Mouse (Mus musculus) spleen, adult 2 months (tissue): Measurements from ENCODE around the gene Tgfb3. TPM values are rescaled to one million over a fixed set of nuclear protein-coding genes. Genes with fewer than 3 reads are reported as not detected.

ENCODE experiments used
- DNase-seq, 2 experiments: peaks; one replicate each; pipeline versions ENCODE4 v3.0.0 to v3.0.0-alpha.2; 2012 to 2021; ENCODE audit warnings: low spot score in 2 of 2, low read depth in 1 of 2
- H3K27ac ChIP-seq: fragments of 200-500 bp; 2 replicates; pipeline ENCODE4 v1.5.1; 2012; ENCODE audit warnings: low read length, inconsistent platforms; ENCODE audit not compliant: insufficient read depth
- H3K27me3 ChIP-seq: fragments of 200-500 bp; 2 replicates; pipeline ENCODE4 v1.6.1; 2012; ENCODE audit warnings: mild to moderate bottlenecking, moderate library complexity, low read length, inconsistent platforms; ENCODE audit not compliant: control insufficient read depth, insufficient read depth
- H3K36me3 ChIP-seq: fragments of 200-500 bp; 2 replicates; pipeline ENCODE4 v1.6.1; 2012; ENCODE audit warnings: mild to moderate bottlenecking, low read length, inconsistent platforms; ENCODE audit not compliant: control insufficient read depth, insufficient read depth
- H3K4me1 ChIP-seq: fragments of 200-500 bp; 2 replicates; pipeline ENCODE4 v1.6.1; 2011; ENCODE audit warnings: inconsistent platforms; ENCODE audit not compliant: control insufficient read depth, insufficient read depth, insufficient read length
- H3K4me3 ChIP-seq: fragments of 200-500 bp; 2 replicates; pipeline ENCODE4 v1.5.1; 2011; ENCODE audit warnings: mild to moderate bottlenecking, inconsistent platforms; ENCODE audit not compliant: insufficient read depth, insufficient read length; ENCODE audit errors: extremely low read depth
- CTCF ChIP-seq: fragments of 200-500 bp; IDR thresholded peaks from 2 replicates; pipeline ENCODE4 v1.5.1; 2011; ENCODE audit warnings: mild to moderate bottlenecking, inconsistent platforms; ENCODE audit not compliant: insufficient read depth, insufficient read length, insufficient replicate concordance; ENCODE audit errors: extremely low read depth
- POLR2A ChIP-seq: fragments of 200-500 bp; IDR thresholded peaks from 2 replicates; pipeline ENCODE4 v1.6.1; 2011; ENCODE audit warnings: low read depth, low read length, inconsistent platforms
- WGBS: fragments of 180-500 bp; shearing (Covaris S2); methylation state at CpG from one replicate; pipeline ENCODE4 v1.1.7; 2018; 5-methylcytosine and 5-hydroxymethylcytosine counted together
- polyA plus RNA-seq: library from polyadenylated mRNA; depleted of rRNA; stranded (reverse); fragments of >200 nt; gene quantifications from 2 replicates; pipeline ENCODE4 v1.2.3, GENCODE M21; 2012

Gene Tgfb3
- polyA plus RNA-seq, 1 experiment, result 2.8 TPM

- Histone ChIP-seq H3K4me3 (no peak overlapping the region), H3K27ac (no peak overlapping the region), H3K27me3 (no peaks in the 10 kb centered on the region), H3K4me1 (no peaks in the 10 kb centered on the region), H3K36me3 (no peaks in the 10 kb centered on the region; the same call in 1 of the 2 replicates)
- TF ChIP-seq CTCF (no peak), POLR2A (no peak)
- WGBS, result 87% methylated on average over 9 of the region's 9 CpGs
- DNase-seq, result no peak
Measured at GRCm38 (mm10) chr12:86036368-86037166, 42.3 kb downstream of the Tgfb3 start.

DNA sequence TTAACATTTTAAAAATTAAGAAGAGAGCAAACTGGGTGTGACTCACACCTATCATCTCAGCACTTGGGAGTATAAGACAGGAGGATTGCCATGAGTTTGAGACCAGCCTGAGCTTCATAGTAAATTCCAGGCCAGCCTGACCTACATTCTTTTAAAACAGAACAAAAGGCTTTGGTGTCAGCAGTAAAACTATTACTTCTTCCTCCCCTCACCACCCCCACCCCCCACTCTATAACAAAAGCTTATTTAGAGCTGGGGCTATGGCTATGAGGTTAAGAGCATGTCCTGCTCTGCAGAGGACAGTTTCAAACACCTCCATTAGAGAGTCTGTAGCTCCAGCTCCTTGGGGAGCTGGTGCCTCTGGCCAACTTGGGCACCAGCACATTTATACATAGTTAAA, 43.3 kb downstream of the Tgfb3 start:
- Histone ChIP-seq H3K4me3 (no peak overlapping the region), H3K27me3 (no peaks in the 10 kb centered on the region), H3K4me1 (no peaks in the 10 kb centered on the region), H3K27ac (no peak overlapping the region), H3K36me3 (no peaks in the 10 kb centered on the region; the same call in 1 of the 2 replicates)
- TF ChIP-seq CTCF, result no peak
- no peak for TF ChIP-seq POLR2A
- DNase-seq, result no peak

DNA sequence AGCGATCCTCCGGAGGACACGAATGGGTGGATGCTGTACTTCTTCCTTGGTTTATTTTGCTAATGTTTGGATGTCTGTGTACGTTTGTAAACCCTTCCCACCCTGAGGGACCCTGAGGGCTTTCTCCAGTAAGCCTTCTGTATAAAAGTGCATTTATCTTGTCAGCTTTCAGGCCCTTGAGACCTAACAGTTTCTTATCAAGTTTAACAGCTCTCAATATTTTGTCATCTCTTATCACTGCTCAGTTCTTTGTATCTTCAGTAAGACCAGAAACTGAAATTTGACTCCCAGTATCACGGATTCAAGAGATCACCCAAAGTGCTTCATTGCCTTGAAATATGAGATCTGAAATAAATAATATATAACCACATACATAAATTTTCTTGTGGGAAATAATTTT, 47.9 kb downstream of the Tgfb3 start:
- H3K4me3 ChIP-seq, result no peak overlapping the region
- H3K27ac ChIP-seq, result no peak overlapping the region
- 89% methylated on average over 5 of the region's 5 CpGs for WGBS
- DNase-seq, result no peak
- H3K36me3 ChIP-seq, result no peaks in the 10 kb centered on the region; the same call in 1 of the 2 replicates
- H3K4me1 ChIP-seq, result no peaks in the 10 kb centered on the region
- no peak for TF ChIP-seq CTCF
- no peak for TF ChIP-seq POLR2A
- no peaks in the 10 kb centered on the region for H3K27me3 ChIP-seq

GRCm38 (mm10) chr12:86027747-86028146, 51.1 kb downstream of the Tgfb3 start:
- 94% methylated on average over 1 of the region's 1 CpGs for WGBS
- Histone ChIP-seq H3K27ac (no peak overlapping the region), H3K36me3 (no peaks in the 10 kb centered on the region), H3K27me3 (no peaks in the 10 kb centered on the region), H3K4me3 (no peak overlapping the region), H3K4me1 (no peaks in the 10 kb centered on the region)
- TF ChIP-seq POLR2A (no peak), CTCF (no peak)
- DNase-seq, result no peak

DNA sequence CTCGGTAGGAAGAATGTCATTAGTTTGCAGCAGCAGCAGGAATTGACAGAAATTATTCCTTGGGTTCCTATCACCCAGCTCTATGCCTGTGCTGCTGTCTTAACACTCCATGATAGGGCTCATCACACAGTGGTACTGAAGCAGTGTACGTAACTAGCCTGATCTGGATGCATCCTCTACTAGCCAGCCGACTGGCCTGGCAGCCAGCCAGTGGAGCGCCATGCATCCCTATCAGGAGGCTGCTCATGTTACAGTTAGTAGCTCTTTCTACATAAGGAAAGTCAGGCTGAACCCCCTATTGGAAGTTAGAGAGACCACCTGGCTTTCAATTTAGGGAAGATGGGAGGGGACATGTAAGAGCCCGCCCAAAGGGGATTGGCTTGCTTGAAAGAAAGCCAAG, 51.8 kb downstream of the Tgfb3 start:
- Histone ChIP-seq H3K27me3 (no peaks in the 10 kb centered on the region), H3K4me1 (no peaks in the 10 kb centered on the region), H3K27ac (no peak overlapping the region), H3K36me3 (no peaks in the 10 kb centered on the region), H3K4me3 (no peak overlapping the region)
- 86% methylated on average over 5 of the region's 5 CpGs for WGBS
- TF ChIP-seq CTCF (no peak), POLR2A (no peak)
- DNase-seq, result no peak

DNA sequence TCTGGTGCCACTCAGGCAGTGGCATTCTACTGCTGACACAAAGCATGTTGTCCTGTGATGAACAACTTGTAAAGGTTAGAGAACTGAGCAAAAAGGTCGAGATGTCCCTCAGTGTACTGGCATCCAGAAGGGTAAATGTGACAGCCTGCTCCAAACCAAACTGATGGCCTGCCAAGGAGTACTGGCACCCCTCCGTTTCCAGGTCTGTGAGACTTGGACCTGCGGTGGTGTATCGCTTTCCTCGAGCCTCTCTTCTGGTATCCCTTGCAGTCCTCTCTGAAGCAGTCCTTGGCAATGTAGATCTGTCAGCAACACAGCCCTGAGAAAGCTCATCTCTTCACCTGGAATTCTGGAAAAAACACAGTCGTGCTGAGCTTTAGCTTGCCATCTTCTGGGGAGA, 53.4 kb downstream of the Tgfb3 start:
- DNase-seq, result no peak
- H3K27me3 ChIP-seq, result no peaks in the 10 kb centered on the region

DNA sequence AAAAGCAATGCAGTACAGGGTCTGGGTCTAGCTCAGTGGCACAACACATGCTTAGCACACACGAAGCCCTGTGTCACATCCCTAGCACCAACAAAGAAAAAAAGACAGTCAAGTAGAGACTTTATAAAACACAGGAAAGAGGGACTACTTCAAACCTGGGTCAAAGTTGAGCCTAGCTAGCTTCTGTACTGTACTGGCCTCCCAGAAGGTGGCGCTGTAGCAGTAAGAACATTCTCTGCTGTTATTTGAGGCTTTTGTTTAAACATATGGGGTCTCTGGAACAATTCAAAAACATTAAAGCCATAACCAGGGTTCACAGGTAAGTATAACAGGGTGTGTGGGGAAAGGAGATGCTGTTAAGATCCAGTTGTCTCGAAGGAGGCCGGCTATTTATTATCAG, 54.4 kb downstream of the Tgfb3 start:
- DNase-seq, result no peak
- H3K27me3 ChIP-seq, result no peaks in the 10 kb centered on the region
- H3K4me1 ChIP-seq, result no peaks in the 10 kb centered on the region
- WGBS, result 78% methylated on average over 4 of the region's 4 CpGs
- no peaks in the 10 kb centered on the region for H3K36me3 ChIP-seq
- H3K27ac ChIP-seq, result no peak overlapping the region
- H3K4me3 ChIP-seq, result no peak overlapping the region
- TF ChIP-seq POLR2A (no peak), CTCF (peak; percentile 31; the same call in 1 of the 2 replicates)

More for the DNA sequence above, 53.4 kb downstream of the Tgfb3 start:
- no peak overlapping the region for H3K4me3 ChIP-seq
- H3K4me1 ChIP-seq, result no peaks in the 10 kb centered on the region
- 93% methylated on average over 6 of the region's 6 CpGs for WGBS
- H3K36me3 ChIP-seq, result no peaks in the 10 kb centered on the region
- H3K27ac ChIP-seq, result no peak overlapping the region
- no peak for TF ChIP-seq CTCF
- TF ChIP-seq POLR2A, result no peak
